In genomic region chrX:105864367-105864766, GRCm38 (mm10) we compare ENCODE assay signal across 9 mouse cellular contexts.
A peak's percentile ranks its signal among the peaks of the same experiment; 100 is the strongest.
DNase-seq lines count a peak whose midpoint lies in the region; ATAC-seq lines count a peak whose summit lies in the region.
"Had no signal": no experiment of that assay in that cellular context is flagged by ENCODE, and none has a peak within 500 bp of the region (broad histone marks: within the 10 kb centered on the region; RNA-seq: fewer than 3 reads in every experiment).

No protein-coding gene starts in this region.

- intact Hi-C loops in left cerebral cortex, postnatal 4 days (cut with DNase I): no loop called here

- no peak for ATAC-seq in erythroblast, adult 5-6 weeks (replicated peaks; ENCODE audit: low FRiP score, poor library complexity, severe bottlenecking)
- ATAC-seq in forebrain, embryonic 16.5 days: no peak

- no peak overlapping the region for H3K4me3 ChIP-seq in forebrain, embryonic 16.5 days (replicated peaks; ENCODE audit: low read length)
- H3K4me3 ChIP-seq: hindbrain, embryonic 15.5 days had no signal

- 91% methylated on average over 5 of the region's 5 CpGs for WGBS in forebrain, embryonic 16.5 days

- H3K36me3 ChIP-seq in forebrain, embryonic 16.5 days (ENCODE audit: control insufficient read depth, insufficient read depth): peaks cover 3% of the 10 kb centered on the region; the same call in 1 of the 2 replicates
- H3K36me3 ChIP-seq: hindbrain, embryonic 15.5 days had no signal

- H3K4me1 ChIP-seq in forebrain, embryonic 16.5 days (replicated peaks; ENCODE audit: control insufficient read depth, insufficient read depth, low read length): no peaks in the 10 kb centered on the region
- H3K4me1 ChIP-seq: hindbrain, embryonic 15.5 days had no signal

- H3K27me3 ChIP-seq in forebrain, embryonic 16.5 days (replicated peaks; ENCODE audit: control insufficient read depth, insufficient read depth, low read length): no peaks in the 10 kb centered on the region
- H3K27me3 ChIP-seq: hindbrain, embryonic 15.5 days had no signal

- DNase-seq in cerebellum, adult 9-10 months: peak; percentile 8
- no peak for DNase-seq in cerebellum, postnatal 36 days
- DNase-seq in left cerebral cortex, postnatal 4 days: peak; percentile 1
- no peak for DNase-seq in left cerebral cortex, adult 18-20 months (ENCODE audit: low spot score in 2 of 2)
- peak; percentile 51 for DNase-seq in embryo, embryonic 10 days (ENCODE audit: low spot score)
- peak; percentile 8 for DNase-seq in lung, postnatal 25 days (ENCODE audit: low spot score)

- H3K9ac ChIP-seq in forebrain, embryonic 16.5 days (replicated peaks; ENCODE audit: low read depth, low read length): no peak overlapping the region
- H3K9ac ChIP-seq: hindbrain, embryonic 15.5 days had no signal

- no peak overlapping the region for H3K27ac ChIP-seq in forebrain, embryonic 16.5 days (ENCODE audit: low read length)
- H3K27ac ChIP-seq: hindbrain, embryonic 15.5 days had no signal

- no peak overlapping the region for H3K4me2 ChIP-seq in forebrain, embryonic 16.5 days (ENCODE audit: low read length)
- H3K4me2 ChIP-seq: hindbrain, embryonic 15.5 days had no signal

- no peaks in the 10 kb centered on the region for H3K9me3 ChIP-seq in forebrain, embryonic 16.5 days (ENCODE audit: control insufficient read depth, low read length)
- H3K9me3 ChIP-seq: hindbrain, embryonic 15.5 days had no signal

Comparison
In these comparisons a context has a peak if more than half of its experiments do, and no peak if none do; other contexts are left out.
1. DNase-seq: peak in cerebellum, adult 9-10 months (single experiment), left cerebral cortex, postnatal 4 days (single experiment), embryo, embryonic 10 days (single experiment) and lung, postnatal 25 days (single experiment); none in cerebellum, postnatal 36 days (0 of 2) and left cerebral cortex, adult 18-20 months (0 of 2).